ENCODE assay signal across 16 mouse cellular contexts in genomic region chr11:61708928-61709327, GRCm38 (mm10). TPM values are rescaled to one million over a fixed set of nuclear protein-coding genes. Genes with fewer than 3 reads are reported as not detected.
DNase-seq lines count a peak whose midpoint lies in the region; ATAC-seq and TF ChIP-seq lines count a peak whose summit lies in the region.
"Had no signal": no experiment of that assay in that cellular context is flagged by ENCODE, and none has a peak within 500 bp of the region (broad histone marks: within the 10 kb centered on the region; RNA-seq: fewer than 3 reads in every experiment).

No protein-coding gene starts in this region.

- H3K27ac ChIP-seq in hindbrain, embryonic 10.5 days = peak overlapping the region; percentile 5; the same call in 1 of the 2 replicates
- no peak overlapping the region for H3K27ac ChIP-seq in hindbrain, postnatal 0 days
- 0 out of 2 replicates have a peak overlapping the region, but pooled peaks have one; percentile 42 for H3K27ac ChIP-seq in midbrain, embryonic 10.5 days (replicated peaks)
- H3K27ac ChIP-seq in midbrain, postnatal 0 days (ENCODE audit: low read depth, low read length) = no peak overlapping the region
- H3K27ac ChIP-seq in stomach, embryonic 15.5 days = peak overlapping the region; percentile 7; the same call in 1 of the 2 replicates
- H3K27ac ChIP-seq: forebrain, embryonic 13.5 days; heart, embryonic 13.5 days; hindbrain, embryonic 12.5 days had no signal

- WGBS in hindbrain, embryonic 10.5 days = 53% methylated on average over 3 of the region's 3 CpGs
- 62% methylated on average over 3 of the region's 3 CpGs for WGBS in hindbrain, postnatal 0 days
- 62% methylated on average over 3 of the region's 3 CpGs for WGBS in midbrain, embryonic 10.5 days
- WGBS in midbrain, postnatal 0 days = 76% methylated on average over 3 of the region's 3 CpGs
- WGBS in stomach, embryonic 15.5 days = 64% methylated on average over 3 of the region's 3 CpGs

- H3K4me1 ChIP-seq in hindbrain, embryonic 10.5 days (replicated peaks) = peaks cover 11% of the 10 kb centered on the region
- no peaks in the 10 kb centered on the region for H3K4me1 ChIP-seq in hindbrain, postnatal 0 days (ENCODE audit: insufficient read depth, low read length)
- peaks cover 9% of the 10 kb centered on the region; the same call in 1 of the 2 replicates for H3K4me1 ChIP-seq in midbrain, embryonic 10.5 days
- H3K4me1 ChIP-seq in midbrain, postnatal 0 days (ENCODE audit: insufficient read depth, low read length) = no peaks in the 10 kb centered on the region
- H3K4me1 ChIP-seq in stomach, embryonic 15.5 days = no peaks in the 10 kb centered on the region
- H3K4me1 ChIP-seq: forebrain, embryonic 13.5 days; heart, embryonic 13.5 days had no signal

- no peak for TF ChIP-seq CTCF in hindbrain, postnatal 0 days (IDR thresholded peaks at IDR 0.05; ENCODE audit: low read depth)
- no peak for TF ChIP-seq CTCF in midbrain, postnatal 0 days (IDR thresholded peaks at IDR 0.05)

- H3K9me3 ChIP-seq in hindbrain, embryonic 10.5 days = no peaks in the 10 kb centered on the region
- H3K9me3 ChIP-seq in hindbrain, postnatal 0 days (ENCODE audit: low read length) = no peaks in the 10 kb centered on the region
- H3K9me3 ChIP-seq in midbrain, embryonic 10.5 days (replicated peaks) = no peaks in the 10 kb centered on the region
- H3K9me3 ChIP-seq in midbrain, postnatal 0 days (ENCODE audit: low read length) = no peaks in the 10 kb centered on the region
- H3K9me3 ChIP-seq in stomach, embryonic 15.5 days = no peaks in the 10 kb centered on the region
- H3K9me3 ChIP-seq: embryonic facial prominence, embryonic 15.5 days; forebrain, embryonic 13.5 days; heart, embryonic 13.5 days; hindbrain, embryonic 12.5 days had no signal

- H3K27me3 ChIP-seq in hindbrain, embryonic 10.5 days (ENCODE audit: insufficient read depth, poor library complexity, severe bottlenecking) = no peaks in the 10 kb centered on the region
- no peaks in the 10 kb centered on the region for H3K27me3 ChIP-seq in hindbrain, postnatal 0 days (ENCODE audit: insufficient read depth, low read length)
- no peaks in the 10 kb centered on the region for H3K27me3 ChIP-seq in midbrain, embryonic 10.5 days (ENCODE audit: low read depth, poor library complexity, severe bottlenecking)
- no peaks in the 10 kb centered on the region for H3K27me3 ChIP-seq in midbrain, postnatal 0 days (ENCODE audit: insufficient read depth, low read length)
- H3K27me3 ChIP-seq in stomach, embryonic 15.5 days (replicated peaks) = no peaks in the 10 kb centered on the region
- H3K27me3 ChIP-seq: embryonic facial prominence, embryonic 15.5 days; forebrain, embryonic 13.5 days; heart, embryonic 13.5 days; hindbrain, embryonic 12.5 days had no signal

- no peak overlapping the region for H3K4me3 ChIP-seq in hindbrain, embryonic 10.5 days
- H3K4me3 ChIP-seq in hindbrain, postnatal 0 days (ENCODE audit: low read length) = no peak overlapping the region
- H3K4me3 ChIP-seq in midbrain, embryonic 10.5 days = no peak overlapping the region
- no peak overlapping the region for H3K4me3 ChIP-seq in midbrain, postnatal 0 days (ENCODE audit: low read depth, low read length)
- H3K4me3 ChIP-seq in stomach, embryonic 15.5 days (replicated peaks) = no peak overlapping the region
- H3K4me3 ChIP-seq: embryonic facial prominence, embryonic 15.5 days; forebrain, embryonic 13.5 days; heart, embryonic 13.5 days; hindbrain, embryonic 12.5 days had no signal

- no peaks in the 10 kb centered on the region for H3K36me3 ChIP-seq in hindbrain, embryonic 10.5 days
- no peaks in the 10 kb centered on the region for H3K36me3 ChIP-seq in hindbrain, postnatal 0 days (ENCODE audit: insufficient read depth, low read length)
- no peaks in the 10 kb centered on the region for H3K36me3 ChIP-seq in midbrain, embryonic 10.5 days
- no peaks in the 10 kb centered on the region for H3K36me3 ChIP-seq in midbrain, postnatal 0 days (ENCODE audit: insufficient read depth, low read length)
- no peaks in the 10 kb centered on the region for H3K36me3 ChIP-seq in stomach, embryonic 15.5 days
- H3K36me3 ChIP-seq: embryonic facial prominence, embryonic 15.5 days; heart, embryonic 13.5 days; hindbrain, embryonic 12.5 days had no signal

- no peak for DNase-seq in hindbrain, embryonic 10.5 days (ENCODE audit: low spot score)
- no peak for DNase-seq in hindbrain, postnatal 0 days (ENCODE audit: low spot score)
- no peak for DNase-seq in midbrain, embryonic 10.5 days (ENCODE audit: low spot score)
- DNase-seq in midbrain, postnatal 0 days (ENCODE audit: low spot score) = no peak
- no peak for DNase-seq in cerebellum, adult 11-12 months
- DNase-seq in cerebellum, postnatal 25 days = no peak
- DNase-seq: adrenal gland, adult 2 months; cerebellum, adult 9-11 months; gastrocnemius, postnatal 25 days had no signal

- ATAC-seq in hindbrain, postnatal 0 days = no peak
- no peak for ATAC-seq in midbrain, postnatal 0 days (ENCODE audit: low FRiP score)
- ATAC-seq in common myeloid progenitor, adult 5-6 weeks (replicated peaks; ENCODE audit: low read depth, poor library complexity, severe bottlenecking) = 0 out of 2 replicates have a peak, but pooled peaks have one; percentile 29
- no peak for ATAC-seq in stomach, embryonic 15.5 days (ENCODE audit: insufficient read depth, low FRiP score, low read depth)
- ATAC-seq: forebrain, embryonic 13.5 days had no signal

- no peak overlapping the region for H3K4me2 ChIP-seq in hindbrain, postnatal 0 days (ENCODE audit: low read depth, low read length)
- no peak overlapping the region for H3K4me2 ChIP-seq in midbrain, postnatal 0 days (ENCODE audit: low read depth, low read length, poor library complexity, severe bottlenecking)
- H3K4me2 ChIP-seq in stomach, embryonic 15.5 days = no peak overlapping the region
- H3K4me2 ChIP-seq: embryonic facial prominence, embryonic 15.5 days; forebrain, embryonic 13.5 days; heart, embryonic 13.5 days; hindbrain, embryonic 12.5 days had no signal

- H3K9ac ChIP-seq in hindbrain, postnatal 0 days (replicated peaks; ENCODE audit: low read length) = no peak overlapping the region
- H3K9ac ChIP-seq in midbrain, postnatal 0 days (replicated peaks; ENCODE audit: low read length, poor library complexity, severe bottlenecking) = no peak overlapping the region
- no peak overlapping the region for H3K9ac ChIP-seq in stomach, embryonic 15.5 days
- H3K9ac ChIP-seq: embryonic facial prominence, embryonic 15.5 days; forebrain, embryonic 13.5 days; heart, embryonic 13.5 days; hindbrain, embryonic 12.5 days had no signal

RNA-seq across cellular contexts. Expression of gene Slc5a10, which starts 11.7 kb away (rescaled TPM):
- 0.09 TPM in 1 of 2 replicates, not detected in the other for polyA plus RNA-seq in hindbrain, embryonic 10.5 days (2016; fragmentation: Nextera tagmentation; extraction: Ambion mirVana)
- total RNA-seq in hindbrain, postnatal 0 days (2014; rRNA removed) = 0.21 TPM in 1 of 2 replicates, not detected in the other
- 0.19 and 0.20 TPM in 2 replicates for polyA plus RNA-seq in hindbrain, postnatal 0 days (2015; fragmentation: Nextera tagmentation; extraction: Ambion mirVana)
- not detected in 2 replicates for polyA plus RNA-seq in midbrain, embryonic 10.5 days (2016; fragmentation: Nextera tagmentation; extraction: Ambion mirVana)
- not detected in 2 replicates for total RNA-seq in midbrain, postnatal 0 days (2014; rRNA removed)
- polyA plus RNA-seq in midbrain, postnatal 0 days (2015; fragmentation: Nextera tagmentation; extraction: Ambion mirVana) = 0.09 and 0.19 TPM in 2 replicates
- total RNA-seq in common myeloid progenitor, adult 5-6 weeks (2017) = not detected in 2 replicates
- not detected in 2 replicates for polyA plus RNA-seq in stomach, embryonic 15.5 days (2015; fragmentation: Nextera tagmentation; extraction: Ambion mirVana)
- total RNA-seq: gastrocnemius, postnatal 25 days had no signal
- polyA plus RNA-seq: forebrain, embryonic 13.5 days; hindbrain, embryonic 12.5 days; liver, embryonic 16.5 days had no signal

RNA-seq across cellular contexts. Expression of gene Fam83g, which starts 25.0 kb away (rescaled TPM):
- polyA plus RNA-seq in hindbrain, embryonic 10.5 days (2016; fragmentation: Nextera tagmentation; extraction: Ambion mirVana) = 0.68 and 1.8 TPM in 2 replicates
- total RNA-seq in hindbrain, postnatal 0 days (2014; rRNA removed) = 0.11 and 0.21 TPM in 2 replicates
- 0.10 TPM in 2 replicates for polyA plus RNA-seq in hindbrain, postnatal 0 days (2015; fragmentation: Nextera tagmentation; extraction: Ambion mirVana)
- polyA plus RNA-seq in midbrain, embryonic 10.5 days (2016; fragmentation: Nextera tagmentation; extraction: Ambion mirVana) = 0.86 and 0.95 TPM in 2 replicates
- total RNA-seq in midbrain, postnatal 0 days (2014; rRNA removed) = 0.60 TPM in 1 of 2 replicates, not detected in the other
- 0.06 and 0.16 TPM in 2 replicates for polyA plus RNA-seq in midbrain, postnatal 0 days (2015; fragmentation: Nextera tagmentation; extraction: Ambion mirVana)
- not detected in 2 replicates for total RNA-seq in common myeloid progenitor, adult 5-6 weeks (2017)
- polyA plus RNA-seq in stomach, embryonic 15.5 days (2015; fragmentation: Nextera tagmentation; extraction: Ambion mirVana) = 5.5 and 5.9 TPM in 2 replicates

RNA-seq across cellular contexts. Expression of gene Prpsap2, which starts 53.0 kb away (rescaled TPM):
- polyA plus RNA-seq in hindbrain, embryonic 10.5 days (2016; fragmentation: Nextera tagmentation; extraction: Ambion mirVana) = 44.8 and 47.6 TPM in 2 replicates
- 42.7 and 46.2 TPM in 2 replicates for total RNA-seq in hindbrain, postnatal 0 days (2014; rRNA removed)
- polyA plus RNA-seq in hindbrain, postnatal 0 days (2015; fragmentation: Nextera tagmentation; extraction: Ambion mirVana) = 40.7 and 45.6 TPM in 2 replicates
- 47.0 and 49.3 TPM in 2 replicates for polyA plus RNA-seq in midbrain, embryonic 10.5 days (2016; fragmentation: Nextera tagmentation; extraction: Ambion mirVana)
- 46.7 and 48.4 TPM in 2 replicates for total RNA-seq in midbrain, postnatal 0 days (2014; rRNA removed)
- polyA plus RNA-seq in midbrain, postnatal 0 days (2015; fragmentation: Nextera tagmentation; extraction: Ambion mirVana) = 42.1 and 43.5 TPM in 2 replicates
- total RNA-seq in common myeloid progenitor, adult 5-6 weeks (2017) = 32.4 and 37.5 TPM in 2 replicates
- 26.3 and 30.3 TPM in 2 replicates for polyA plus RNA-seq in stomach, embryonic 15.5 days (2015; fragmentation: Nextera tagmentation; extraction: Ambion mirVana)

RNA-seq across cellular contexts. Expression of gene Grap, which starts 55.9 kb away (rescaled TPM):
- polyA plus RNA-seq in hindbrain, embryonic 10.5 days (2016; fragmentation: Nextera tagmentation; extraction: Ambion mirVana) = 7.8 and 8.6 TPM in 2 replicates
- 7.4 and 11.9 TPM in 2 replicates for total RNA-seq in hindbrain, postnatal 0 days (2014; rRNA removed)
- polyA plus RNA-seq in hindbrain, postnatal 0 days (2015; fragmentation: Nextera tagmentation; extraction: Ambion mirVana) = 7.7 and 8.1 TPM in 2 replicates
- 8.2 and 8.6 TPM in 2 replicates for polyA plus RNA-seq in midbrain, embryonic 10.5 days (2016; fragmentation: Nextera tagmentation; extraction: Ambion mirVana)
- 5.1 and 6.6 TPM in 2 replicates for total RNA-seq in midbrain, postnatal 0 days (2014; rRNA removed)
- polyA plus RNA-seq in midbrain, postnatal 0 days (2015; fragmentation: Nextera tagmentation; extraction: Ambion mirVana) = 5.8 and 5.9 TPM in 2 replicates
- 0.37 TPM in 1 of 2 replicates, not detected in the other for total RNA-seq in common myeloid progenitor, adult 5-6 weeks (2017)
- polyA plus RNA-seq in stomach, embryonic 15.5 days (2015; fragmentation: Nextera tagmentation; extraction: Ambion mirVana) = 8.8 and 9.3 TPM in 2 replicates

Comparison
In these comparisons a context has a peak if more than half of its experiments do, and no peak if none do; other contexts are left out.
1. H3K27ac ChIP-seq: peak in hindbrain, embryonic 10.5 days (single experiment), midbrain, embryonic 10.5 days (single experiment) and stomach, embryonic 15.5 days (single experiment); none in hindbrain, postnatal 0 days (single experiment) and midbrain, postnatal 0 days (single experiment).